Mouse (Mus musculus) 3134 (cell line): ENCODE measurements at regions not wholly inside any gene's neighbourhood (a gene's known extent, or its start where the extent isn't known, plus 50 kb on each side); places are given as distances from the start of the nearest gene placed in this dataset.

ENCODE experiments used
- DNase-seq: peaks from one replicate; pipeline ENCODE4 v3.0.0-alpha.2; 2011; ENCODE audit warnings: low spot score; ENCODE audit not compliant: insufficient read length; ENCODE audit errors: extremely low read depth

GRCm38 (mm10) chr2:11416122-11416521, 137.8 kb downstream of the Pfkfb3 start:
- peak; percentile 30 for DNase-seq

GRCm38 (mm10) chr2:11412521-11412920, 141.4 kb downstream of the Pfkfb3 start:
- no peak for DNase-seq

GRCm38 (mm10) chr2:11408497-11408896, 145.4 kb downstream of the Pfkfb3 start:
- no peak for DNase-seq

- no peak for DNase-seq
Measured at GRCm38 (mm10) chr2:11406103-11406615, 147.7 kb downstream of the Pfkfb3 start.

GRCm38 (mm10) chr2:11402218-11402848, 151.5 kb downstream of the Pfkfb3 start:
- no peak for DNase-seq

GRCm38 (mm10) chr2:11399411-11399810, 154.5 kb downstream of the Pfkfb3 start:
- no peak for DNase-seq

- no peak for DNase-seq
Measured at GRCm38 (mm10) chr2:11398949-11399348, 154.9 kb downstream of the Pfkfb3 start.

GRCm38 (mm10) chr2:11398391-11398790, 155.5 kb downstream of the Pfkfb3 start:
- no peak for DNase-seq

GRCm38 (mm10) chr2:11396835-11397234, 157.0 kb downstream of the Pfkfb3 start:
- no peak for DNase-seq

GRCm38 (mm10) chr2:11394675-11395349, 159.1 kb downstream of the Pfkfb3 start:
- no peak for DNase-seq

- no peak for DNase-seq
Measured at GRCm38 (mm10) chr2:11391725-11392124, 162.2 kb downstream of the Pfkfb3 start.

GRCm38 (mm10) chr2:11390667-11391334, 163.1 kb downstream of the Pfkfb3 start:
- no peak for DNase-seq

GRCm38 (mm10) chr2:11387623-11388022, 166.3 kb downstream of the Pfkfb3 start:
- no peak for DNase-seq

- DNase-seq: no peak
Measured at GRCm38 (mm10) chr2:11383815-11384214, 170.1 kb downstream of the Pfkfb3 start.

- no peak for DNase-seq
Measured at GRCm38 (mm10) chr2:11377213-11377612, 176.7 kb downstream of the Pfkfb3 start.

- DNase-seq: no peak
Measured at GRCm38 (mm10) chr2:11375726-11376454, 178.0 kb downstream of the Pfkfb3 start.

- peak; percentile 34 for DNase-seq
Measured at GRCm38 (mm10) chr2:11375092-11375491, 178.8 kb downstream of the Pfkfb3 start.

GRCm38 (mm10) chr2:11370273-11370672, 183.6 kb downstream of the Pfkfb3 start:
- DNase-seq: no peak

- no peak for DNase-seq
Measured at GRCm38 (mm10) chr2:11367319-11367718, 186.6 kb downstream of the Pfkfb3 start.

- DNase-seq: no peak
Measured at GRCm38 (mm10) chr2:11365815-11366214, 188.1 kb downstream of the Pfkfb3 start.

GRCm38 (mm10) chr2:11365371-11365770, 188.5 kb downstream of the Pfkfb3 start:
- no peak for DNase-seq
